In the genomic region with DNA sequence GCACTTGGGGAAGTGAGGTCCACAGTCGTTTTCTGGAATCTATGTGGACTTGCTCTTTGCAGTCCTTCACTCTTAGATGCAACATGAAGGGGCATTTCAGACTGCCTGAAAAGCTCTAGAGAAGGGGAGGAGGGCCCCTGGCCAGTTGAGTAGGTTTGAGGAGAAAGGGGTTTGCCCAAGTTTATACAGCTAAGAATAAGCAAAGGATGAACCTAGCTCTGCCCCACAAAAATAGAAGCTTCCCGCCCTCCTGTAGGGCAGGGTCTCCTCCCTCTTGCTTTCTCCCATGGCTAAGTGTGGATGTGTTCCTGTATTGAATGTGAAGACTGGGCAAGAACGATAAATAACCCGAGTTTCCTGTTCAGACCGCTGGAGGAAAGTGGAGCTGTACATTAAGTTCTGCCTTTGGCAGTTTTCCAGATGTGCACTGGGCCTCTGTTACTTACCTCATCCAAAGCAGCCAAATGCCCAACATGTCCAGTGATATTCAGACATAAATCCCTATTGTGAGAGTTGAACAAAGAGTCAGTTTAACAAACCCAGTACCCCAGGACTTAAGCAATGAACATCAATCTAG, we compare ENCODE assay signal across 9 mouse cellular contexts. TPM values are rescaled to one million over a fixed set of nuclear protein-coding genes. Genes with fewer than 3 reads are reported as not detected.
DNase-seq lines count a peak whose midpoint lies in the region; ATAC-seq and TF ChIP-seq lines count a peak whose summit lies in the region.
"Had no signal": no experiment of that assay in that cellular context is flagged by ENCODE, and none has a peak within 500 bp of the region (broad histone marks: within the 10 kb centered on the region; RNA-seq: fewer than 3 reads in every experiment).

No protein-coding gene starts in this region.

- no peaks in the 10 kb centered on the region for H3K9me3 ChIP-seq in embryonic facial prominence, embryonic 11.5 days (replicated peaks; ENCODE audit: control insufficient read depth, low read length)
- 0 out of 2 replicates have a peak, but pooled peaks cover 4% of the 10 kb centered on the region for H3K9me3 ChIP-seq in hindbrain, embryonic 10.5 days

- no peak for TF ChIP-seq POLR2A in liver, adult 2 months (IDR thresholded peaks at IDR 0.05; ENCODE audit: extremely low read depth, insufficient read depth, low read length)
- no peak for TF ChIP-seq POLR2A in small intestine, adult 2 months (IDR thresholded peaks at IDR 0.05; ENCODE audit: low read depth, low read length)

- no peak for DNase-seq in gastrocnemius, adult 2 months
- DNase-seq in gastrocnemius, adult 8-10 months (ENCODE audit: low spot score in 2 of 2), result no peak
- peak; percentile 61 for DNase-seq in embryonic facial prominence, embryonic 11.5 days (ENCODE audit: low spot score)
- no peak for DNase-seq in hindbrain, embryonic 10.5 days (ENCODE audit: low spot score)
- DNase-seq in liver, adult 2 months (ENCODE audit: extremely low read depth, low read depth, low spot score), result no peak
- DNase-seq in right cerebral cortex, postnatal 10 days (ENCODE audit: low spot score in 2 of 2), result no peak
- DNase-seq in thymus, postnatal 10 days (ENCODE audit: low spot score in 2 of 2), result no peak

- WGBS in embryonic facial prominence, embryonic 11.5 days, result 6% methylated on average over 5 of the region's 5 CpGs
- 14% methylated on average over 5 of the region's 5 CpGs for WGBS in hindbrain, embryonic 10.5 days
- WGBS in liver, adult 2 months, result 14% methylated on average over 5 of the region's 5 CpGs
- 11% methylated on average over 5 of the region's 5 CpGs for WGBS in small intestine, adult 2 months

- no peaks in the 10 kb centered on the region for H3K36me3 ChIP-seq in embryonic facial prominence, embryonic 11.5 days (replicated peaks; ENCODE audit: control insufficient read depth, insufficient read depth, low read depth, low read length)
- no peaks in the 10 kb centered on the region for H3K36me3 ChIP-seq in hindbrain, embryonic 10.5 days
- H3K36me3 ChIP-seq in liver, adult 2 months (ENCODE audit: control insufficient read depth, insufficient read depth, low read length), result no peaks in the 10 kb centered on the region
- H3K36me3 ChIP-seq in small intestine, adult 2 months (ENCODE audit: control insufficient read depth, insufficient read depth, low read length), result no peaks in the 10 kb centered on the region

- no peak for TF ChIP-seq CTCF in gastrocnemius, adult 2 months (IDR thresholded peaks at IDR 0.05)
- TF ChIP-seq CTCF in liver, adult 2 months (IDR thresholded peaks at IDR 0.05; ENCODE audit: low read depth, low read length), result no peak
- TF ChIP-seq CTCF in small intestine, adult 2 months (IDR thresholded peaks at IDR 0.05; ENCODE audit: extremely low read depth, insufficient read length, insufficient replicate concordance, low read depth, low read length), result no peak

- H3K27ac ChIP-seq in gastrocnemius, adult 2 months, result peak overlapping the region; percentile 83
- peak overlapping the region; percentile 72; the same call in 1 of the 2 replicates for H3K27ac ChIP-seq in embryonic facial prominence, embryonic 11.5 days (replicated peaks; ENCODE audit: low read depth, low read length)
- H3K27ac ChIP-seq in hindbrain, embryonic 10.5 days, result peak overlapping the region; percentile 89
- no peak overlapping the region for H3K27ac ChIP-seq in liver, adult 2 months (replicated peaks; ENCODE audit: insufficient read depth, low read depth, low read length)
- H3K27ac ChIP-seq in small intestine, adult 2 months (ENCODE audit: insufficient read depth, low read depth, low read length), result no peak overlapping the region

- no peaks in the 10 kb centered on the region for H3K27me3 ChIP-seq in embryonic facial prominence, embryonic 11.5 days (ENCODE audit: control insufficient read depth, insufficient read depth, low read length)
- H3K27me3 ChIP-seq in hindbrain, embryonic 10.5 days (ENCODE audit: insufficient read depth, poor library complexity, severe bottlenecking), result peaks cover 32% of the 10 kb centered on the region
- H3K27me3 ChIP-seq in liver, adult 2 months (ENCODE audit: control insufficient read depth, insufficient read depth, low read length), result no peaks in the 10 kb centered on the region; the same call in 1 of the 2 replicates
- no peaks in the 10 kb centered on the region for H3K27me3 ChIP-seq in small intestine, adult 2 months (ENCODE audit: control insufficient read depth, insufficient read depth, low read length)
- H3K27me3 ChIP-seq: CH12.LX had no signal

- no peaks in the 10 kb centered on the region for H3K4me1 ChIP-seq in embryonic facial prominence, embryonic 11.5 days (ENCODE audit: control insufficient read depth, insufficient read depth, low read length)
- peaks cover 21% of the 10 kb centered on the region; the same call in 1 of the 2 replicates for H3K4me1 ChIP-seq in hindbrain, embryonic 10.5 days (replicated peaks)
- no peaks in the 10 kb centered on the region; the same call in 1 of the 2 replicates for H3K4me1 ChIP-seq in liver, adult 2 months (ENCODE audit: control insufficient read depth, insufficient read depth, low read length)
- peaks cover 3% of the 10 kb centered on the region; the same call in 1 of the 2 replicates for H3K4me1 ChIP-seq in small intestine, adult 2 months (ENCODE audit: control insufficient read depth, insufficient read depth, insufficient read length, low read length)

- H3K9ac ChIP-seq in embryonic facial prominence, embryonic 11.5 days (replicated peaks; ENCODE audit: low read length), result peak overlapping the region; percentile 84
- H3K9ac ChIP-seq in liver, adult 2 months (ENCODE audit: low read depth, low read length), result peak overlapping the region; percentile 32; the same call in 1 of the 2 replicates

- intact Hi-C loops in gastrocnemius, adult 2 months (cut with DNase I), result loop anchor here (5.0 to 10.0 kb wide), 3 partner anchors 79 to 141 kb away; no protein-coding TSS in a partner anchor

- ATAC-seq in embryonic facial prominence, embryonic 11.5 days (replicated peaks; ENCODE audit: insufficient number of reproducible peaks, low FRiP score, low TSS enrichment, low read depth), result peak; percentile 22; the same call in 1 of the 2 replicates

- H3K79me2 ChIP-seq in liver, adult 2 months (ENCODE audit: control insufficient read depth, insufficient read depth, low read length), result no peaks in the 10 kb centered on the region

- peak overlapping the region; percentile 94 for H3K4me3 ChIP-seq in gastrocnemius, adult 2 months
- peak overlapping the region; percentile 73 for H3K4me3 ChIP-seq in embryonic facial prominence, embryonic 11.5 days (ENCODE audit: low read depth, low read length)
- peak overlapping the region; percentile 74 for H3K4me3 ChIP-seq in hindbrain, embryonic 10.5 days
- H3K4me3 ChIP-seq in liver, adult 2 months (ENCODE audit: insufficient read depth, low read depth, low read length), result peak overlapping the region; percentile 77
- H3K4me3 ChIP-seq in small intestine, adult 2 months (ENCODE audit: low read depth, low read length), result peak overlapping the region; percentile 82

- peak overlapping the region; percentile 88 for H3K4me2 ChIP-seq in embryonic facial prominence, embryonic 11.5 days (ENCODE audit: low read depth, low read length)

RNA-seq across cellular contexts. Expression of gene P3h2, which starts 0.5 kb away (rescaled TPM):
- total RNA-seq in gastrocnemius, adult 2 months (2021), result 1 to 10 TPM; 4.6 to 7.5 TPM
- total RNA-seq in gastrocnemius, adult 8-10 months (2022), result 1 to 10 TPM; 4.1 to 5.0 (median 4.5) TPM
- polyA plus RNA-seq in embryonic facial prominence, embryonic 11.5 days (2014; fragmentation: Nextera tagmentation; extraction: Ambion mirVana), result 6.0 and 6.8 TPM in 2 replicates
- 1.9 and 2.1 TPM in 2 replicates for polyA plus RNA-seq in hindbrain, embryonic 10.5 days (2016; fragmentation: Nextera tagmentation; extraction: Ambion mirVana)
- total RNA-seq in liver, adult 2 months (2014; rRNA removed), result 0.55 and 0.67 TPM in 2 replicates
- polyA plus RNA-seq in liver, adult 2 months (2012; rRNA removed), result 0.28 and 0.34 TPM in 2 replicates
- 1.6 and 2.0 TPM in 2 replicates for polyA plus RNA-seq in small intestine, adult 2 months (2012; rRNA removed)

Comparison
In these comparisons a context has a peak if more than half of its experiments do, and no peak if none do; other contexts are left out.
1. H3K27ac ChIP-seq: peak in gastrocnemius, adult 2 months (single experiment), embryonic facial prominence, embryonic 11.5 days (single experiment) and hindbrain, embryonic 10.5 days (single experiment); none in liver, adult 2 months (single experiment) and small intestine, adult 2 months (single experiment).
2. Peak in every context shown above with its lines, with median percentiles within 50 percentile points of each other: H3K4me3 ChIP-seq.